Comparison of ENCODE assay signal across 8 mouse cellular contexts in the genomic region with DNA sequence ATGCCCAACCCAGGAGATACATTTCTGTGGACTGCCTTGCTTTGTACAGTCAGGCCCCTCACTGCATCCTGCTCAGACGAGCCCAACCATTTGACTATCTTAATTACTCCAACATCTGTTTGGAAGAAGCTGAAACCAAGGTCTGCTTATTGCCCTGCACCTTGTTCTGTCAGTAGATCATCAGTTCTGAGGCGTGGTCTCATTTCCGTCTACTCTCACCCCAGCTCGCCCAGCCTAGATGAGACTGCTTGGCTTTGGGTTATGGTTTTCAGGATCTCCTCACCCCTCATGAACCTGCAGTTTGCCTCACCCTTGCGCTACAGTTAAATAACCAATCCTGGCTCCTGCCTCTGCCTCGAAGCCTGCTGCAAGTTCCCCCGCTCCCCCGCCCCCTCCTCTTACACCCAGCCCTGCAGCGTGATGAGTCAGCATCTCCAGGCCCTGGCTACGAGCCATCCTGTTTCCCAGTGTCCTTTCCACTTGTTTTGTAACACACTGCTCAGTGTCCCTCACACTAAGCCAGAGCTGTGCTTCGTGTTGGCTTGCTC.
DNase-seq lines count a peak whose midpoint lies in the region; ATAC-seq and TF ChIP-seq lines count a peak whose summit lies in the region.

No protein-coding gene starts in this region.

- H3K4me1 ChIP-seq in embryonic fibroblast, embryonic 13.5 days (ENCODE audit: control insufficient read depth, insufficient read depth, low read length): peaks cover 12% of the 10 kb centered on the region
- peaks cover 15% of the 10 kb centered on the region for H3K4me1 ChIP-seq in limb, embryonic 12.5 days (replicated peaks)
- peaks cover 13% of the 10 kb centered on the region for H3K4me1 ChIP-seq in midbrain, embryonic 12.5 days
- peaks cover 8% of the 10 kb centered on the region; the same call in 1 of the 2 replicates for H3K4me1 ChIP-seq in stomach, embryonic 15.5 days

- no peak overlapping the region for H3K4me3 ChIP-seq in embryonic fibroblast, embryonic 13.5 days (ENCODE audit: insufficient read depth, low read length)
- H3K4me3 ChIP-seq in limb, embryonic 12.5 days (replicated peaks): no peak overlapping the region
- no peak overlapping the region for H3K4me3 ChIP-seq in midbrain, embryonic 12.5 days
- H3K4me3 ChIP-seq in stomach, embryonic 15.5 days (replicated peaks): no peak overlapping the region

- peak overlapping the region; percentile 53 for H3K27ac ChIP-seq in embryonic fibroblast, embryonic 13.5 days (ENCODE audit: insufficient read depth, low read length)
- H3K27ac ChIP-seq in limb, embryonic 12.5 days: no peak overlapping the region
- H3K27ac ChIP-seq in midbrain, embryonic 12.5 days (replicated peaks): no peak overlapping the region
- H3K27ac ChIP-seq in stomach, embryonic 15.5 days: 0 out of 2 replicates have a peak overlapping the region, but pooled peaks have one; percentile 44

- no peak for TF ChIP-seq POLR2A in embryonic fibroblast, embryonic 13.5 days (IDR thresholded peaks at IDR 0.05; ENCODE audit: low read depth, low read length)

- 21% methylated on average over 11 of the region's 11 CpGs for WGBS in limb, embryonic 12.5 days
- WGBS in midbrain, embryonic 12.5 days: 34% methylated on average over 11 of the region's 11 CpGs
- WGBS in stomach, embryonic 15.5 days: 17% methylated on average over 11 of the region's 11 CpGs

- no peak overlapping the region for H3K4me2 ChIP-seq in limb, embryonic 12.5 days
- H3K4me2 ChIP-seq in midbrain, embryonic 12.5 days (replicated peaks): no peak overlapping the region
- H3K4me2 ChIP-seq in stomach, embryonic 15.5 days: 0 out of 2 replicates have a peak overlapping the region, but pooled peaks have one; percentile 19

- no peak for TF ChIP-seq CTCF in embryonic fibroblast, embryonic 13.5 days (IDR thresholded peaks at IDR 0.05; ENCODE audit: borderline replicate concordance, insufficient read depth, low read length)

- ATAC-seq in limb, embryonic 12.5 days (ENCODE audit: insufficient number of reproducible peaks, insufficient read depth, low FRiP score, low TSS enrichment, low read depth): peak; percentile 69; the same call in 1 of the 2 replicates
- peak; percentile 84 for ATAC-seq in midbrain, embryonic 12.5 days (ENCODE audit: low FRiP score, low read depth)
- peak; percentile 64; the same call in 1 of the 2 replicates for ATAC-seq in stomach, embryonic 15.5 days (ENCODE audit: insufficient read depth, low FRiP score, low read depth)

- H3K9ac ChIP-seq in limb, embryonic 12.5 days (replicated peaks): no peak overlapping the region
- no peak overlapping the region for H3K9ac ChIP-seq in midbrain, embryonic 12.5 days (replicated peaks)
- no peak overlapping the region for H3K9ac ChIP-seq in stomach, embryonic 15.5 days

- DNase-seq in spleen, adult 18-20 months: peak; percentile 14 to 16
- DNase-seq in spleen, postnatal 14 days (ENCODE audit: low spot score in 2 of 2): no peak
- peak; percentile 89 for DNase-seq in heart, adult 8-10 months (ENCODE audit: low spot score)
- peak; percentile 92 for DNase-seq in kidney, adult 9 months

- no peaks in the 10 kb centered on the region for H3K27me3 ChIP-seq in limb, embryonic 12.5 days
- no peaks in the 10 kb centered on the region for H3K27me3 ChIP-seq in midbrain, embryonic 12.5 days
- H3K27me3 ChIP-seq in stomach, embryonic 15.5 days (replicated peaks): no peaks in the 10 kb centered on the region

- H3K36me3 ChIP-seq in limb, embryonic 12.5 days: no peaks in the 10 kb centered on the region
- no peaks in the 10 kb centered on the region for H3K36me3 ChIP-seq in midbrain, embryonic 12.5 days
- peaks cover 4% of the 10 kb centered on the region; the same call in 1 of the 2 replicates for H3K36me3 ChIP-seq in stomach, embryonic 15.5 days

- no peaks in the 10 kb centered on the region for H3K9me3 ChIP-seq in limb, embryonic 12.5 days
- H3K9me3 ChIP-seq in midbrain, embryonic 12.5 days: no peaks in the 10 kb centered on the region
- H3K9me3 ChIP-seq in stomach, embryonic 15.5 days: no peaks in the 10 kb centered on the region

Comparison
In these comparisons a context has a peak if more than half of its experiments do, and no peak if none do; other contexts are left out.
1. DNase-seq: peak in spleen, adult 18-20 months (2 of 2), heart, adult 8-10 months (single experiment) and kidney, adult 9 months (single experiment); none in spleen, postnatal 14 days (0 of 2).
2. H3K27ac ChIP-seq: peak in embryonic fibroblast, embryonic 13.5 days (single experiment) and stomach, embryonic 15.5 days (single experiment); none in limb, embryonic 12.5 days (single experiment) and midbrain, embryonic 12.5 days (single experiment).
3. Peak in every context shown above with its lines, with median percentiles within 50 percentile points of each other: ATAC-seq.